Mouse (Mus musculus): ENCODE results near the gene Ak3.

The Ak3 gene

GRCm38 (mm10) chr19:28995366-28995765 is 52.4 kb downstream of the Ak3 start:
- in situ Hi-C loops (cut with MboI, MseI) = no loop called here

GRCm38 (mm10) chr19:28994870-28995269 is 52.9 kb downstream of the Ak3 start:
- in situ Hi-C loops (cut with MboI, MseI) = no loop called here

- in situ Hi-C loops (cut with MboI, MseI) = no loop called here
These were observed 56.4 kb downstream of the Ak3 start for GRCm38 (mm10) chr19:28991391-28991790.

GRCm38 (mm10) chr19:28990590-28991221 is 57.1 kb downstream of the Ak3 start:
- in situ Hi-C loops (cut with MboI, MseI) = no loop called here

- in situ Hi-C loops (cut with MboI, MseI) = no loop called here
These were observed 57.6 kb downstream of the Ak3 start, which contains the start of gene Cdc37l1 for GRCm38 (mm10) chr19:28990194-28990589. Gene Cdc37l1, plus strand, starts transcription at chr19:28990352.

- in situ Hi-C loops (cut with MboI, MseI) = no loop called here
These were observed 58.2 kb downstream of the Ak3 start for GRCm38 (mm10) chr19:28989515-28989914.

- in situ Hi-C loops (cut with MboI, MseI) = no loop called here
These were observed 65.1 kb downstream of the Ak3 start for GRCm38 (mm10) chr19:28982617-28983016.

GRCm38 (mm10) chr19:28974862-28975611 is 72.7 kb downstream of the Ak3 start:
- in situ Hi-C loops (cut with MboI, MseI) = no loop called here
